Mouse (Mus musculus) left cerebral cortex, adult 18-20 months (tissue): ENCODE results near the gene Zfp1. TPM values are rescaled to one million over a fixed set of nuclear protein-coding genes. Genes with fewer than 3 reads are reported as not detected.
A peak's percentile ranks its signal among the peaks of the same experiment; 100 is the strongest.

Experiments used
- DNase-seq, 2 experiments: peaks; one replicate each; pipeline ENCODE4 v3.0.0; 2021 to 2022; ENCODE audit warnings: low spot score in 2 of 2, mixed read lengths in 1 of 2
- microRNA-seq, 2 experiments: library from miRNA; unstranded; fragments of <30 nt; microRNA quantifications; one replicate each; pipeline ENCODE4 v1.2.0; 2021
- total RNA-seq, 2 experiments: library from RNA; stranded (reverse); gene quantifications; 2 replicates each; pipeline ENCODE4 v1.2.3; 2021

The Zfp1 gene
- total RNA-seq, 2 experiments from 2014 or later = 21.0 to 23.3 TPM

- DNase-seq = no peak
These were observed 67.7 kb downstream of the Zfp1 start for GRCm38 (mm10) chr8:111710777-111711485.

GRCm38 (mm10) chr8:111712135-111712534, 68.9 kb downstream of the Zfp1 start:
- peak in 1 of 2 experiments; percentile 65 for DNase-seq

GRCm38 (mm10) chr8:111712588-111712987, 69.4 kb downstream of the Zfp1 start:
- peak; percentile 61 to 68 for DNase-seq

- no peak for DNase-seq
These were observed 70.1 kb downstream of the Zfp1 start for GRCm38 (mm10) chr8:111713291-111713690.

- no peak for DNase-seq
These were observed 70.6 kb downstream of the Zfp1 start for GRCm38 (mm10) chr8:111713817-111714216.

- DNase-seq = no peak
These were observed 71.1 kb downstream of the Zfp1 start for GRCm38 (mm10) chr8:111714295-111714694.

- DNase-seq = no peak
These were observed 72.3 kb downstream of the Zfp1 start for GRCm38 (mm10) chr8:111715514-111715913.

- DNase-seq = peak; percentile 61 to 74
These were observed 73.6 kb downstream of the Zfp1 start for GRCm38 (mm10) chr8:111716603-111717487.

GRCm38 (mm10) chr8:111717488-111717792, 74.2 kb downstream of the Zfp1 start:
- DNase-seq = no peak

GRCm38 (mm10) chr8:111717866-111718265, 74.7 kb downstream of the Zfp1 start:
- DNase-seq = no peak

- DNase-seq = no peak
These were observed 75.7 kb downstream of the Zfp1 start for GRCm38 (mm10) chr8:111718937-111719336.

- no peak for DNase-seq
These were observed 76.9 kb downstream of the Zfp1 start for GRCm38 (mm10) chr8:111720115-111720544.

Small RNA genes lying within 50 kb of the gene (microRNA-seq; reads per million reads assigned to microRNA genes)
- 0 reads per million in 2 experiments for gene Mir7076

Other genes starting within 250 kb of the Zfp1 start
- 10 to 100 TPM; 12.2 to 14.6 TPM for gene Fa2h, start 249.6 kb upstream of the Zfp1 start, total RNA-seq
- 10 to 100 TPM; 18.1 to 20.0 TPM for gene Wdr59, start 121.3 kb upstream of the Zfp1 start, total RNA-seq
- 100 to 1,000 TPM; 144 to 151 TPM for gene Znrf1, start 107.3 kb upstream of the Zfp1 start, total RNA-seq
- 1 to 10 TPM; 9.1 to 9.3 TPM for gene Ldhd, start 13.0 kb upstream of the Zfp1 start, total RNA-seq
- not detected for gene Ctrb1, start 47.6 kb downstream of the Zfp1 start, total RNA-seq
- 10 to 100 TPM; 51.1 to 51.3 TPM for gene Bcar1, start 100.4 kb downstream of the Zfp1 start, total RNA-seq
- gene Cfdp1, start 210.9 kb downstream of the Zfp1 start, total RNA-seq = 10 to 100 TPM; 80.1 to 85.3 TPM
- 1 to 10 TPM; 4.1 to 4.2 TPM for gene Tmem170, start 233.3 kb downstream of the Zfp1 start, total RNA-seq